Mouse (Mus musculus) testis, adult 2 months (tissue): Measurements from ENCODE around the gene Serpina3c.

Experiments
- CTCF ChIP-seq: fragments of 200-500 bp; IDR thresholded peaks from 2 replicates; pipeline ENCODE4 v1.5.1; 2012; ENCODE audit warnings: low read depth, mild to moderate bottlenecking, inconsistent platforms, low read length, moderate library complexity; ENCODE audit not compliant: control insufficient read depth, insufficient read depth, insufficient replicate concordance
- POLR2A ChIP-seq: fragments of 200-500 bp; IDR thresholded peaks from 2 replicates; pipeline ENCODE4 v1.6.1; 2012; ENCODE audit warnings: low read depth, mild to moderate bottlenecking, inconsistent platforms, low read length, moderate library complexity; ENCODE audit not compliant: control insufficient read depth

- TF ChIP-seq POLR2A (no peak), CTCF (no peak)
Observed at GRCm38 (mm10) chr12:104140543-104141103, 13.0 kb downstream of the Serpina3c start.
